Mouse (Mus musculus): ENCODE results near the gene Scd2.
A peak's percentile ranks its signal among the peaks of the same experiment; 100 is the strongest.
"Not testable (repeated sequence)": the region's sequence is repeated elsewhere in the genome, so short reads cannot be mapped to it uniquely, and the experiment has no call there.

Gene Scd2

GRCm38 (mm10) chr19:44312007-44312360 lies 18.5 kb downstream of the Scd2 start:
- DNase-seq (ENCODE audit: low spot score): no peak

GRCm38 (mm10) chr19:44313066-44313465 lies 19.6 kb downstream of the Scd2 start:
- no peak for DNase-seq (ENCODE audit: low spot score)

GRCm38 (mm10) chr19:44314327-44314759 lies 20.9 kb downstream of the Scd2 start:
- DNase-seq (ENCODE audit: low spot score): peak; percentile 84

GRCm38 (mm10) chr19:44314871-44315414 lies 21.5 kb downstream of the Scd2 start:
- peak; percentile 46 for DNase-seq (ENCODE audit: low spot score)

- DNase-seq (ENCODE audit: low spot score): no peak
These were observed 23.4 kb downstream of the Scd2 start for GRCm38 (mm10) chr19:44316752-44317315.

- DNase-seq (ENCODE audit: low spot score): no peak
These were observed 23.9 kb downstream of the Scd2 start for GRCm38 (mm10) chr19:44317391-44317790.

- DNase-seq (ENCODE audit: low spot score): no peak
These were observed 25.1 kb downstream of the Scd2 start for GRCm38 (mm10) chr19:44318545-44318944.

- no peak for DNase-seq (ENCODE audit: low spot score)
These were observed 26.8 kb downstream of the Scd2 start for GRCm38 (mm10) chr19:44320316-44320715.

GRCm38 (mm10) chr19:44321201-44321600 lies 27.7 kb downstream of the Scd2 start:
- DNase-seq (ENCODE audit: low spot score): peak; percentile 26

- no peak for DNase-seq (ENCODE audit: low spot score)
These were observed 28.2 kb downstream of the Scd2 start for GRCm38 (mm10) chr19:44321631-44322030.

GRCm38 (mm10) chr19:44329566-44329965 lies 36.1 kb downstream of the Scd2 start:
- DNase-seq (ENCODE audit: low spot score): no peak

GRCm38 (mm10) chr19:44331128-44331527 lies 37.7 kb downstream of the Scd2 start:
- DNase-seq (ENCODE audit: low spot score): not testable (repeated sequence)

- no peak for DNase-seq (ENCODE audit: low spot score)
These were observed 38.4 kb downstream of the Scd2 start for GRCm38 (mm10) chr19:44331911-44332310.

GRCm38 (mm10) chr19:44332326-44332725 lies 38.9 kb downstream of the Scd2 start:
- no peak for DNase-seq (ENCODE audit: low spot score)

GRCm38 (mm10) chr19:44332833-44333623 lies 39.6 kb downstream of the Scd2 start, which contains the start of gene Scd4:
Gene Scd4, plus strand, starts transcription at chr19:44333092.
- no peak for DNase-seq (ENCODE audit: low spot score)

- DNase-seq (ENCODE audit: low spot score): no peak
These were observed 40.5 kb downstream of the Scd2 start for GRCm38 (mm10) chr19:44333991-44334390.

GRCm38 (mm10) chr19:44335876-44336662 lies 42.6 kb downstream of the Scd2 start:
- DNase-seq (ENCODE audit: low spot score): no peak

GRCm38 (mm10) chr19:44349689-44350088 lies 56.2 kb downstream of the Scd2 start:
- DNase-seq (ENCODE audit: low spot score): no peak

- no peak for DNase-seq (ENCODE audit: low spot score)
These were observed 58.3 kb downstream of the Scd2 start for GRCm38 (mm10) chr19:44351756-44352155.
